Mouse (Mus musculus): ENCODE measurements at regions not wholly inside any gene's neighbourhood (a gene's known extent, or its start where the extent isn't known, plus 50 kb on each side); places are given as distances from the start of the nearest gene placed in this dataset.

- no peak for ATAC-seq (ENCODE audit: insufficient read depth, low FRiP score, low read depth)
- 81% methylated on average over 12 of the region's 12 CpGs for WGBS
- H3K4me2 ChIP-seq, result no peak overlapping the region
- no peaks in the 10 kb centered on the region for H3K36me3 ChIP-seq
- H3K9ac ChIP-seq, result no peak overlapping the region
- no peaks in the 10 kb centered on the region for H3K27me3 ChIP-seq (replicated peaks)
- no peak overlapping the region for H3K27ac ChIP-seq
- H3K4me3 ChIP-seq (replicated peaks), result no peak overlapping the region
- H3K9me3 ChIP-seq, result no peaks in the 10 kb centered on the region
- H3K4me1 ChIP-seq, result no peaks in the 10 kb centered on the region
Observed at GRCm38 (mm10) chr19:28087607-28088546, 76.9 kb upstream of the Rfx3 start.

- no peak overlapping the region for H3K9ac ChIP-seq
- no peak overlapping the region for H3K4me2 ChIP-seq
- ATAC-seq (ENCODE audit: insufficient read depth, low FRiP score, low read depth), result no peak
- 85% methylated on average over 3 of the region's 3 CpGs for WGBS
- H3K9me3 ChIP-seq, result no peaks in the 10 kb centered on the region
- no peaks in the 10 kb centered on the region for H3K4me1 ChIP-seq
- H3K4me3 ChIP-seq (replicated peaks), result no peak overlapping the region
- H3K27me3 ChIP-seq (replicated peaks), result no peaks in the 10 kb centered on the region
- H3K36me3 ChIP-seq, result no peaks in the 10 kb centered on the region
- no peak overlapping the region for H3K27ac ChIP-seq
Observed at GRCm38 (mm10) chr19:28070386-28070785, 59.4 kb upstream of the Rfx3 start.

Data from stomach, embryonic 15.5 days (tissue).